Mouse (Mus musculus): ENCODE data around the gene Crabp2. TPM values are rescaled to one million over a fixed set of nuclear protein-coding genes. Genes with fewer than 3 reads are reported as not detected.

Crabp2 gene
- polyA plus RNA-seq, 1 experiment: 0.08 TPM

- Histone ChIP-seq H3K4me3 (ENCODE audit: extremely low read depth, insufficient read depth, insufficient read length) (peak within 1 kb of the TSS; percentile 96), H3K27me3 (ENCODE audit: control insufficient read depth, insufficient read depth, low read length) (no peaks in the 10 kb centered on the region), H3K4me1 (ENCODE audit: control insufficient read depth, insufficient read depth, insufficient read length) (peaks cover 16% of the 10 kb centered on the region; the same call in 1 of the 2 replicates), H3K36me3 (ENCODE audit: control insufficient read depth, insufficient read depth, low read length) (no peaks in the 10 kb centered on the region), H3K27ac (ENCODE audit: insufficient read depth, low read length) (peak within 1 kb of the TSS; percentile 88)
- no peak; the same call in 1 of the 2 replicates for TF ChIP-seq CTCF (IDR thresholded peaks at IDR 0.05; ENCODE audit: extremely low read depth, insufficient read depth, insufficient read length, insufficient replicate concordance)
- no peak; the same call in 1 of the 2 replicates for TF ChIP-seq POLR2A (IDR thresholded peaks at IDR 0.05; ENCODE audit: low read depth, low read length)
- WGBS: 2% methylated on average over 57 of the region's 57 CpGs
- DNase-seq (ENCODE audit: low read depth in 1 of 2, low spot score in 2 of 2): peak; percentile 87 to 93
Observed at GRCm38 (mm10) chr3:87905880-87906485, 42.5 kb upstream of the Crabp2 start, which contains the start of gene Hdgf. TSS of gene Hdgf (plus strand) at chr3:87906321.

DNA sequence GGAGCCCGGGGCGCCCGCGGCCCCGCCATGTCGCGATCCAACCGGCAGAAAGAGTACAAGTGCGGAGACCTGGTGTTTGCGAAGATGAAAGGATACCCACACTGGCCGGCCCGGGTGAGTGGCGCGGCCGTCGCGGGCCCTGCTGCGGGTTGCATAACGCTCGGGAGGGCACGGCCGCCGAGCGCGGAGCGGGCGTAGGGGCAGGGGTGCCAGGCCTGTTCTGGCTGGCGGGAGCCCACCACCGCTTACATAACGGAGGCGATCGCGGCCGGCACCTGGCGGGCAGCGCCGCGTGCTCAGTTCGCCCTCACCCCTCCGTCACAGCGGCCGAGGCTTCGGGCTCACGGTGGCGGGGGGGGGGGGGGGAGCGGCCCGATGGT lies 41.9 kb upstream of the Crabp2 start:
- Histone ChIP-seq H3K4me3 (ENCODE audit: extremely low read depth, insufficient read depth, insufficient read length) (peak overlapping the region; percentile 96), H3K36me3 (ENCODE audit: control insufficient read depth, insufficient read depth, low read length) (no peaks in the 10 kb centered on the region), H3K27ac (ENCODE audit: insufficient read depth, low read length) (peak overlapping the region; percentile 88), H3K4me1 (ENCODE audit: control insufficient read depth, insufficient read depth, insufficient read length) (peaks cover 16% of the 10 kb centered on the region; the same call in 1 of the 2 replicates), H3K27me3 (ENCODE audit: control insufficient read depth, insufficient read depth, low read length) (no peaks in the 10 kb centered on the region)
- 1% methylated on average over 39 of the region's 47 CpGs for WGBS
- no peak for TF ChIP-seq POLR2A (IDR thresholded peaks at IDR 0.05; ENCODE audit: low read depth, low read length)
- no peak for TF ChIP-seq CTCF (IDR thresholded peaks at IDR 0.05; ENCODE audit: extremely low read depth, insufficient read depth, insufficient read length, insufficient replicate concordance)
- peak in 1 of 2 experiments; percentile 21 for DNase-seq (ENCODE audit: low read depth in 1 of 2, low spot score in 2 of 2)

DNA sequence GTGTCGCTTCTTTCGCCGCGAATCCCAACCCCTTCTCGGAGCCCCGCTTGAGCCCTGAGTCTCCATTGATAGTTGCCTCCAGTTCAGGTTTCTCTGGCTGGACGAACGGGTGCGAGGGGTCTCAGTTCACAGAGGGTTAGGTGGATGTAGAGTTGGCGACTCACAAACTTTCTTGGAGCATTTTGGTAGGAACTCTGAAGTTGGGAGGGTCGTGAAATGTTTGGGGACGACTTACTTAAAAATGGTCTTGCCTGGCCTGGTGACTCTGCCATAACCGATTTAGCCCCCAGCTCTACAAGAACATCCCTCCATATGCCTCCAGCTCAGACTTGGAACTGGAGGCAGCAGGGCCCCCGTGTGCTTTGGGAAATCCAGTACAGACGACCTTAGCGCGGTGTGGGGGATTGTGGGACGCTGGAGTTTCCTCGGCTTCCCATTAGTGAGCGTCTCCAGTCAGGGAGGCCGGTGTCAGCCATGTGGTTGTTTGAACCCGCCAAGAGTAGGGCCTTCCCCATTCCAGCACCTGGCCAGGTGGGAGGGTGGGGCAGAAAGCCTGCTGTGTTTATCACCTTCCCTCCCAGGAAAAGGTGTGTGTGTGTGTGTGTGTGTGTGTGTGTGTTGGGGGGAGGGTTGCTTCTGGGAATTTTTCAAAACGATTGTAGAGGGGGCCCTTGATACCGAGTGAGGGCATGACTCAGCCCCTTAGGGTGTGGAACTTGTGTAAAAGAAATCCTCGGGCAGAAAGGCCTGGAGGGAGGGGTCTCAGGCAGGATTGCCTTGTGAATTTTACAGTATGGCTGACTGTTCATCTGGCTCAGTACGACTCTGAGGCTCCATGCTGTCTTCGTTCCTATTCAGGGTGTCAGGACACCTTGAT lies 41.2 kb upstream of the Crabp2 start:
- H3K4me1 ChIP-seq (ENCODE audit: control insufficient read depth, insufficient read depth, insufficient read length): peaks cover 16% of the 10 kb centered on the region; the same call in 1 of the 2 replicates
- peak in 1 of 2 experiments; percentile 24 for DNase-seq (ENCODE audit: low read depth in 1 of 2, low spot score in 2 of 2)
- TF ChIP-seq POLR2A (IDR thresholded peaks at IDR 0.05; ENCODE audit: low read depth, low read length) (no peak), CTCF (IDR thresholded peaks at IDR 0.05; ENCODE audit: extremely low read depth, insufficient read depth, insufficient read length, insufficient replicate concordance) (no peak)
- WGBS: under 1% methylated on average over 27 of the region's 27 CpGs
- no peaks in the 10 kb centered on the region for H3K27me3 ChIP-seq (ENCODE audit: control insufficient read depth, insufficient read depth, low read length)
- no peaks in the 10 kb centered on the region for H3K36me3 ChIP-seq (ENCODE audit: control insufficient read depth, insufficient read depth, low read length)
- H3K4me3 ChIP-seq (ENCODE audit: extremely low read depth, insufficient read depth, insufficient read length): peak overlapping the region; percentile 96
- H3K27ac ChIP-seq (ENCODE audit: insufficient read depth, low read length): peak overlapping the region; percentile 88; the same call in 1 of the 2 replicates

GRCm38 (mm10) chr3:87907906-87908305 lies 40.6 kb upstream of the Crabp2 start:
- TF ChIP-seq CTCF (IDR thresholded peaks at IDR 0.05; ENCODE audit: extremely low read depth, insufficient read depth, insufficient read length, insufficient replicate concordance): no peak
- no peak for TF ChIP-seq POLR2A (IDR thresholded peaks at IDR 0.05; ENCODE audit: low read depth, low read length)
- whole genome bisulfite sequencing: 3% methylated on average over 1 of the region's 1 CpGs
- H3K27ac ChIP-seq (ENCODE audit: insufficient read depth, low read length): no peak overlapping the region
- peak overlapping the region; percentile 96; the same call in 1 of the 2 replicates for H3K4me3 ChIP-seq (ENCODE audit: extremely low read depth, insufficient read depth, insufficient read length)
- DNase-seq (ENCODE audit: low read depth in 1 of 2, low spot score in 2 of 2): no peak
- H3K4me1 ChIP-seq (ENCODE audit: control insufficient read depth, insufficient read depth, insufficient read length): peaks cover 16% of the 10 kb centered on the region; the same call in 1 of the 2 replicates
- no peaks in the 10 kb centered on the region for H3K27me3 ChIP-seq (ENCODE audit: control insufficient read depth, insufficient read depth, low read length)
- H3K36me3 ChIP-seq (ENCODE audit: control insufficient read depth, insufficient read depth, low read length): no peaks in the 10 kb centered on the region

GRCm38 (mm10) chr3:87909381-87909780 lies 39.1 kb upstream of the Crabp2 start:
- peaks cover 8% of the 10 kb centered on the region for H3K36me3 ChIP-seq (ENCODE audit: control insufficient read depth, insufficient read depth, low read length)
- DNase-seq (ENCODE audit: low read depth in 1 of 2, low spot score in 2 of 2): no peak
- H3K27me3 ChIP-seq (ENCODE audit: control insufficient read depth, insufficient read depth, low read length): no peaks in the 10 kb centered on the region
- 92% methylated on average over 2 of the region's 2 CpGs for WGBS
- H3K4me1 ChIP-seq (ENCODE audit: control insufficient read depth, insufficient read depth, insufficient read length): peaks cover 16% of the 10 kb centered on the region; the same call in 1 of the 2 replicates
- TF ChIP-seq CTCF (IDR thresholded peaks at IDR 0.05; ENCODE audit: extremely low read depth, insufficient read depth, insufficient read length, insufficient replicate concordance) (no peak), POLR2A (IDR thresholded peaks at IDR 0.05; ENCODE audit: low read depth, low read length) (no peak)
- no peak overlapping the region for H3K4me3 ChIP-seq (ENCODE audit: extremely low read depth, insufficient read depth, insufficient read length)
- no peak overlapping the region for H3K27ac ChIP-seq (ENCODE audit: insufficient read depth, low read length)

DNA sequence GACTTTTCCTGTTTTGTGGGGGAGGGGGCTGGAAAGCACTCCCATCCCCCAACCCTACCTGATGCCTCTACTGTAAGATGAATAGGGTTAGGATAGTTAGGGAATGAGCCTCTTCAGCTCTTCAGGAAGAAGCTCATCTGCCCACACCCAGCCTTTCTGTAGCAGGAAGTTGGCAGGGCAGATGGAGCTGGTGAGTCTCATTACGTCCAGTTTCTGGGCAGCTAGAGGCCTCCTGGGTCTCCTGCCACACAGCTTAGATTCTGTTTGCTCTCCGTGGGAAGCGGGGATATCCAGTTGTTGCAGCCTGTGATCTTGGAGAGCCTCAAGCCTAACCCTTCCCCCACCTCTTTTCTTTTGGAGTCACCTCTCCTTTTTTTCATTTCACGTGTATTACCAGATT lies 38.6 kb upstream of the Crabp2 start:
- WGBS: 49% methylated on average over 4 of the region's 4 CpGs
- TF ChIP-seq CTCF (IDR thresholded peaks at IDR 0.05; ENCODE audit: extremely low read depth, insufficient read depth, insufficient read length, insufficient replicate concordance) (no peak), POLR2A (IDR thresholded peaks at IDR 0.05; ENCODE audit: low read depth, low read length) (no peak)
- peaks cover 16% of the 10 kb centered on the region; the same call in 1 of the 2 replicates for H3K4me1 ChIP-seq (ENCODE audit: control insufficient read depth, insufficient read depth, insufficient read length)
- no peak for DNase-seq (ENCODE audit: low read depth in 1 of 2, low spot score in 2 of 2)
- H3K36me3 ChIP-seq (ENCODE audit: control insufficient read depth, insufficient read depth, low read length): peaks cover 13% of the 10 kb centered on the region
- no peaks in the 10 kb centered on the region for H3K27me3 ChIP-seq (ENCODE audit: control insufficient read depth, insufficient read depth, low read length)
- H3K4me3 ChIP-seq (ENCODE audit: extremely low read depth, insufficient read depth, insufficient read length): no peak overlapping the region
- H3K27ac ChIP-seq (ENCODE audit: insufficient read depth, low read length): 0 out of 2 replicates have a peak overlapping the region, but pooled peaks have one; percentile 11

Measured in spleen, adult 2 months (tissue).